27 mouse cellular contexts compared by ENCODE assay signal in the genomic region with DNA sequence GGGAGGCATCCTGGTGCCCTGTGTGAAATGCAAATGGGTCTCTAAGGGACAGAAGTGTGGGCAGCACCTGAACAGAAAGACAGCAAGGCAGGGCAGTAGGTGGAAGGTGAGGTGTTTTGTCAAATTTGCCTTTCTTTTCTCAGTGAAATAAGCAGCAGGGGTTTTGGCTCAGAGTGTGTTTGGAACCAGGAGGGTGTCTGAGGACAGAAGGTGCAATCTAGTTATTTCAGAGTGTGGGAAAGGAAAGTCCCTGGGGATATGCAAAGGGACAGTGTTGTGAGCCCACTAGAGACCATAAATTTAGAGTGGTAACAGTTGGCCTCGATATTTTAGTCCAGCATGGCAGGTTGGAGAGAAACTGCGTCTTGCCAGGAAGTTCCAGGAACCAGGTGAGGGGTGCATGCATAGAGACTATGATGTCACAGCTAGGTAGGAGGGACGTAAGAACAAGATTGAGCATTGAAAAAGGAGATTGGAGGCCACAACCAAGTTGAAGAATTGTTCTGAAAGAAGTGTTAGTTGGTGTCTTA. TPM values are rescaled to one million over a fixed set of nuclear protein-coding genes. Genes with fewer than 3 reads are reported as not detected.
DNase-seq lines count a peak whose midpoint lies in the region; ATAC-seq and TF ChIP-seq lines count a peak whose summit lies in the region.
"Had no signal": no experiment of that assay in that cellular context is flagged by ENCODE, and none has a peak within 500 bp of the region (broad histone marks: within the 10 kb centered on the region; RNA-seq: fewer than 3 reads in every experiment).

No protein-coding gene starts in this region.

- peak; percentile 52 for DNase-seq in cerebellum, adult 11-12 months
- DNase-seq in kidney, adult 2 months = peak; percentile 7
- no peak for DNase-seq in kidney, postnatal 4 days
- peak; percentile 14 for DNase-seq in ES-CJ7 (ENCODE audit: low read depth, low spot score)
- peak; percentile 68 for DNase-seq in cerebellum, adult 9-10 months
- no peak for DNase-seq in midbrain, embryonic 11.5 days (ENCODE audit: low spot score, missing footprints)
- DNase-seq in frontal cortex, adult 2 months (ENCODE audit: extremely low spot score in 1 of 2, low spot score in 1 of 2) = no peak
- DNase-seq: adrenal gland, adult 2 months; gastrocnemius, postnatal 36 days; lung, embryonic 14.5 days; lung, postnatal 36 days; midbrain, embryonic 14.5 days; right cerebral cortex, postnatal 14 days; spleen, adult 18-20 months; thymus, postnatal 14 days had no signal

- no peaks in the 10 kb centered on the region for H3K27me3 ChIP-seq in kidney, adult 2 months (replicated peaks; ENCODE audit: control insufficient read depth, insufficient read depth, low read length)
- H3K27me3 ChIP-seq in midbrain, embryonic 11.5 days (ENCODE audit: control insufficient read depth, insufficient read depth, low read length) = peaks cover 28% of the 10 kb centered on the region
- H3K27me3 ChIP-seq: intestine, embryonic 15.5 days; megakaryocyte, embryonic 14.5 days; Patski had no signal

- H3K4me2 ChIP-seq in midbrain, embryonic 11.5 days = no peak overlapping the region
- H3K4me2 ChIP-seq: intestine, embryonic 15.5 days; limb, embryonic 13.5 days; lung, embryonic 14.5 days had no signal

- TF ChIP-seq POLR2A in kidney, adult 2 months (IDR thresholded peaks at IDR 0.05; ENCODE audit: low read depth, low read length) = no peak

- no peak overlapping the region for H3K4me3 ChIP-seq in kidney, adult 2 months (ENCODE audit: insufficient read depth, low read depth, low read length)
- no peak overlapping the region for H3K4me3 ChIP-seq in midbrain, embryonic 11.5 days (ENCODE audit: low read depth, low read length)
- H3K4me3 ChIP-seq: embryonic facial prominence, embryonic 10.5 days; forebrain, embryonic 10.5 days; heart, embryonic 10.5 days; intestine, embryonic 15.5 days; limb, embryonic 13.5 days; megakaryocyte, embryonic 14.5 days had no signal

- WGBS in kidney, adult 2 months = 60% methylated on average over 3 of the region's 3 CpGs
- 66% methylated on average over 3 of the region's 3 CpGs for WGBS in midbrain, embryonic 11.5 days

- peaks cover 31% of the 10 kb centered on the region for H3K4me1 ChIP-seq in kidney, adult 2 months (ENCODE audit: control insufficient read depth, insufficient read depth, low read length)
- peaks cover 21% of the 10 kb centered on the region for H3K4me1 ChIP-seq in midbrain, embryonic 11.5 days (ENCODE audit: control insufficient read depth, insufficient read depth, low read length)

- no peaks in the 10 kb centered on the region for H3K9me3 ChIP-seq in midbrain, embryonic 11.5 days (ENCODE audit: control insufficient read depth, low read length)
- H3K9me3 ChIP-seq: embryonic facial prominence, embryonic 10.5 days; forebrain, embryonic 10.5 days; G1E; heart, embryonic 10.5 days; intestine, embryonic 15.5 days; megakaryocyte, embryonic 14.5 days had no signal

- H3K36me3 ChIP-seq in kidney, adult 2 months (ENCODE audit: control insufficient read depth, insufficient read depth, low read length) = no peaks in the 10 kb centered on the region
- H3K36me3 ChIP-seq in midbrain, embryonic 11.5 days (ENCODE audit: control insufficient read depth, insufficient read depth, low read length) = no peaks in the 10 kb centered on the region
- H3K36me3 ChIP-seq: embryonic facial prominence, embryonic 10.5 days; forebrain, embryonic 10.5 days; G1E; heart, embryonic 10.5 days; intestine, embryonic 15.5 days; limb, embryonic 13.5 days had no signal

- ATAC-seq in cerebellum, adult (ENCODE audit: insufficient number of reproducible peaks, low FRiP score, low TSS enrichment) = no peak
- ATAC-seq in midbrain, embryonic 11.5 days (ENCODE audit: low FRiP score) = no peak
- ATAC-seq: forebrain, embryonic 16.5 days; hindbrain, embryonic 16.5 days; Patski had no signal

- H3K27ac ChIP-seq in kidney, adult 2 months (ENCODE audit: insufficient read depth, low read depth, low read length) = peak overlapping the region; percentile 100
- H3K27ac ChIP-seq in midbrain, embryonic 11.5 days (ENCODE audit: low read depth, low read length) = no peak overlapping the region
- H3K27ac ChIP-seq: embryonic facial prominence, embryonic 10.5 days; forebrain, embryonic 10.5 days; heart, embryonic 10.5 days; intestine, embryonic 15.5 days; limb, embryonic 13.5 days; liver, embryonic 14.5 days had no signal

- no peak overlapping the region for H3K9ac ChIP-seq in midbrain, embryonic 11.5 days (ENCODE audit: low read length)
- H3K9ac ChIP-seq: intestine, embryonic 15.5 days; limb, embryonic 13.5 days; liver, embryonic 14.5 days; lung, embryonic 14.5 days had no signal

- no peak for TF ChIP-seq CTCF in kidney, adult 2 months (conservative IDR thresholded peaks at IDR 0.05; ENCODE audit: insufficient read depth, insufficient read length, low read depth, low read length)

RNA-seq across cellular contexts. Expression of a gene that starts 8.9 kb away (rescaled TPM):
- 59.3 and 62.3 TPM in 2 replicates for polyA plus RNA-seq in kidney, adult 2 months (2012; rRNA removed)
- 0.69 and 0.96 TPM in 2 replicates for polyA plus RNA-seq in midbrain, embryonic 11.5 days (2014; fragmentation: Nextera tagmentation; extraction: Ambion mirVana)
- 87.8 and 94.2 TPM in 2 replicates for polyA plus RNA-seq in frontal cortex, adult 2 months (2012; rRNA removed)

Comparison
In these comparisons a context has a peak if more than half of its experiments do, and no peak if none do; other contexts are left out.
1. DNase-seq: peak in cerebellum, adult 11-12 months (single experiment), kidney, adult 2 months (single experiment), ES-CJ7 (single experiment) and cerebellum, adult 9-10 months (single experiment); none in kidney, postnatal 4 days (0 of 2), midbrain, embryonic 11.5 days (single experiment) and frontal cortex, adult 2 months (0 of 2).
2. RNA of a gene that starts 8.9 kb away (polyA plus RNA-seq): 87.8 to 94.2 TPM in frontal cortex, adult 2 months and 59.3 to 62.3 TPM in kidney, adult 2 months; 0.69 to 0.96 TPM in midbrain, embryonic 11.5 days; every median in the first group is over 10 times any median in the second.